Mouse (Mus musculus): ENCODE measurements at regions not wholly inside any gene's neighbourhood (a gene's known extent, or its start where the extent isn't known, plus 50 kb on each side); places are given as distances from the start of the nearest gene placed in this dataset.
"Not testable (repeated sequence)": the region's sequence is repeated elsewhere in the genome, so short reads cannot be mapped to it uniquely, and the experiment has no call there.

DNA sequence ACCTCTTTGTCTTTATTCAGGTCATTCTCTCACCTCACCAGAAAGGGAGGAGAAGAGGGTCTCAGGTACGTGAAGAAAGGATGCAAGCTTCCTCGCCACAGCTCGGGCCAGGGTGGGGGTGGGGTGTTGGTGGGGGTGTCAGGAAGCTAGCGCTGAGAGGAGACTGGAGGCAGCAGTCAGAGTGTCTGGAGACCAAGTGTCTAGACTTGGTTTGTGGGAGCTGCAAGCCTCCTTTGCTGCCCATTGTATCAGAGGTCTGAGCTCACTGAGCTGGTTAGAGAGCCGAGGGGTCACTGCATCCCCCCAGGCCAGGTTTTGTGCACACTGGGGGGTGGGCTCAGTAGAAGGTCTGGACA is 159.4 kb upstream of the Myt1l start:
- no peak for DNase-seq (ENCODE audit: low read depth)

DNA sequence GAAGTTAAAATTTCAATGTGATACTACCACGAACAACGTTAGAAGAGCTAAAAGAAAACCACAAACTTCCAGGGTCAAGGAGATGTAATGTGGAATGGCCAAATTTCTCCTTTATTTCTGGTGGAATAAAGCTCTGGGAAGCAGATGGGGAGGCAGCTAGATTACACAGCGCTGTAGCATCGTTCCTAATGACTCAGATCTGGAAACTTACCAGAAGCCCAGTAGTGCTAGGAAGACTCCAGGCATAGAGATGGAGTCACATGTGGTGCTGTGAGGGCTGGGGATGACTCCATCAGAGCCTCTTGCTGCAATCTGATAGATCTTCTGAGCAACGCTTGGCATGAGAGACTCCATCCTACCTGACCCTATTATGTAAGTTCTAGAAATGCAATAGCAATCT is 136.4 kb upstream of the Myt1l start:
- DNase-seq (ENCODE audit: low read depth): no peak

DNA sequence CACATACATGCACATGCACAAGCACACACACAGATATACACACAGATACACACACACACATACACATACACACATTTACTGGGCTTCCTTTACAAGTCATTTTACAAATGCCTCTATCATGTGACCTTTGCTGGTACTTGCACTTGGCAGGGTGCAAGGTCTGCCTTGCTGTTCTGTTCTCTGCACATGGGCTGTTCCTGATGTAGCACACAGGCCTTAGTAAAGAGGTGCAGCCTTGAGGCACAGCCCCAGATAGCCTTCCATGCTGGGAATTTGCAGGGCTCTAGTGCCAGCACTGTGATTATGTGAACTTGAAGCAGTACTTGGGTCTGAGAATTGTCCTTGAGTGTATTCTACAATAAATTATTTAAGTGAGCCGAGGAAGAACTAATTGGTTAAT is 133.9 kb upstream of the Myt1l start:
- DNase-seq (ENCODE audit: low read depth): no peak

DNA sequence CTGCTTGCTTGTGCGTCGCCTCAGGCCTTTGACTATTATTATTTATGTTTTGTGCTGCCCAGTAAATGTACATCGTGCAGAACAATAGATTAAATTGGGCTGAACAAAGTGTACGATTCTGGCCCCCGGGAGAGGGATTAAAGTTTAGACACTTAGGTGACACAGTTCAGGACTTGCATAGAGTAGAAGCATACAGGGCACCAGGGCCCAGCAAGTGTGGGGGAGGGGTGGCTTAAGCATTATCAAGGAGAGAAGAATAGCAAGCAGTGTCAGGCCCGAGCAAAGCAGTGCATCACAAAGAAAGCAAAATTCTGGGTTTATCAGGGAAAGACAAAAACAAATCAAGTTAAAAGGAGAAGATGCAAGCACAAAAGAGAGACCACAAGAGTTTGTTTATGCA is 133.3 kb upstream of the Myt1l start:
- no peak for DNase-seq (ENCODE audit: low read depth)

DNA sequence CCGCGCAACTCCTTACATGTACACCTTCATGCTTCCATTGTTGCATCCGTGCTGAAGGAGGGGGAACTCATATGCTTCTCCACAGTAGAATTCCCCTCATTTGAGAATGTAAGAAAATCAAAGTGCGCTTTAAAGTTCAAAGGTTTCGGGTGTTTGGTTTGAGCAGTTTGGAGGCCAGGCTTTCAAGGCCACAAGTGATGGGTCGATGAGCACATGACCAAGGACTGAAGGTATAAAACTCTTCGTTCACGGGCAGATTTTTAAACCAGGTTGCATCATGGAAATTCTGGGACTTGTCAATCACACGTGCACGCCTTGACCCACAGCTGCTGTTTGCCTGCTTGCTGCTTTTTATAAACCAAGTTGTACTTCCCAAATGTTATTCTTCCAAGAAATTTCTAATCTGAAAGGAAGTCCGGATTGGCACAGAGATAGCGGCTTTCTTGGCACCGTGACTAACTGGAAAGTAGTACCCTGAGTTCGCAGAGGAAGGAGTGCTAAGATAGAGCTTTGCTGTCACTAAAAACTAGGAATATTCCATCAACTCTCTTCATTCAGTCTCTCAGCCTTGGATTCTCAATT is 132.7 kb upstream of the Myt1l start:
- DNase-seq (ENCODE audit: low read depth): no peak

DNA sequence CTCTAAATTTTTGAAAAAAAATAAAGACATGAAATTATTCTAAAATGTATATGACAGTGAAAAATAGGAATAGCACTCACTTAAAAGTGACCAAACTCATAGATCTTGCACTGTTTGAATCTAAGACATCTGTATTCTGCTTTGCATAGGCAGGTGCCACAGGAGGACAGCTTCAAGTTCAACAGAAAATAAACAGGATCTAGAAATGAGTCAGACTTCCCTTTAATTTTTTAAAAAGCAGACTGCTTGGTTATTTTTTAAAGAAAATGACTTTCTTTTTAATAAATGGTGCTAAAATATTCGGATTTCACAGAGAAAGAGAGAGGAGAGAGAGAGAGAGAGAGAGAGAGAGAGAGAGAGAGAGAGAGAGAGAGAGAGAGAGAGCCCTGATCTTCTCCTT is 123.8 kb upstream of the Myt1l start:
- DNase-seq (ENCODE audit: low read depth): no peak

DNA sequence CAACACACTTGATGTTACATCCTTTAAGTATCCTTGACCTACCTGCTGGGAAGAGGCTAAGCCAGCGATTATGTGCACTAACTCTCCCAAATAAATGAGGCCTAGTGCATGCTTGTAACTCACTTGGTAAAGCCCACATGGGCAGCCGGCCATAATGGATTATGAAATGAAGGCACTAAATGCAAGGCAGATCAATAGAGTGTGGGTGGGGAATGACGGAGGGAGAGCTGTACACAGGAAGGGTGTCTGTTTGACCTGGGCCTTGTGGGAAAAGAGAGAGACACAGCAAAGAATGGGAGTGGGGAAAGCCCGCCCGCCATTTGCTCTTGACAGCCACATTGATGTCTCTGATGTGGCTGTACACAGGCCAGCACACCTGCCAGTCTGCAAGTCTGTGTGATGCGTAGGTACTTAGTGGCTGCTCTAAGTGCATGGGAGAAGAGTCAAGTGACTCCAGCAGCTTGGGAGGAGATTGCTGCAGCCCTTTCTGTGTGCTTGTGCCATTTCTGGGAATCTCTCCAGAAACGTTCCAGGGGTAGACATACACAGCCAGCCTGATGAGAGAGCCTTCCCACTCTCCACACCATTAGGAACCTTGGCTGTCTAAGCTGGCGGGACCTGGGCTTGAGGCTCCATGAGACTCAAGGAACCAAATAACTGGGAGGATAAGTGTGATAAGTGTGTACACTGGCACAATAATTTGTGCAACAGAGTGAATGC is 118.7 kb upstream of the Myt1l start:
- DNase-seq (ENCODE audit: low read depth): no peak

DNA sequence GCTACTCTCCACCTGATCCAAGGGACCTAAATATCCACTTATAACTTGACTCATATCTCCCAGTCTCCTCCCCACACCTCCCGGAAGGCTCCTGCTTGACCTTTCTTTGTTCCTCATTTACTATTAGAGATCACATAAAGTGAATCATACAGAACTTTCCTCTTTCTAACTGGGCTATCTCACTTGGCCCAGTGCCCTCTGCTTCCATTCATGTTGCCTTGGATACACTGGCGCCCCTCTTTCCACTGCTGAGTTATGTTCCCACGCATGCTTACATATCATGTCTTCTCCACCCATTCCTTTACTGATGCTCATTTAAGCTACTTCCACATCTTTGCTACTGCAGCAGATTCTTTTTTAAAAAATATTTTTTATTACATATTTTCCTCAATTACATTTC is 94.2 kb upstream of the Myt1l start:
- DNase-seq (ENCODE audit: low read depth): no peak

DNA sequence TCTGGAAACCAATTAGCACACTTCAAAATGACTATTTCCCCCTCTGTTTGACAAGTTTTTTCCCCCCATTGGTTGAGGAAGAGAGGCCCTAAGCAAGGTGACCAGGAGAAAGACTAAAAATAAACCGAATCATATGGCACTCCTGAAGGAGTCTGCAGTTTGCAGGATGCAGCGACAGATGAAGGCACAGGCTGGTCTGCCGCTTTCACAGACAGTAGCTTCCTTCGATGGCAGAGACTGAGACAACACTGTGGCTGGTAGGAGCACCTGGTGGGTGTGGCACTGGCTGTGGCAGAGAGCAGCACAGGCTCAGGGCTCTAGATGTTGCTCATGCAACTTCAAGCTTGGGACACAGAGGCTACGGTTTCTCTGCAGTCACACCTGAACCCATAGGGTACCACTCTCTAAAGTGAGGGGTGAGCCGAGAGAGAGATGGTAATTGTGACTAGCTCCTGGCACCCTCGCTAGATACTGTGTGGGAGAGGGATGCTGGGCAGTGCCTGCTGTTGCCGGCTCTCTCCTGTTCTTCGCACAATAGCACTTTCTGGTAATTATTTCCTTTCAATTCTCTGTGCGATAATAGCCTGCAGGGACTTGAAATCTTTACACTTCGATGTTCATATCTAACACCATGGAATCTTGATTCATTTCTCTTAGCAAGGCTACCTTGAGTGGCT is 88.7 kb upstream of the Myt1l start:
- no peak for DNase-seq (ENCODE audit: low read depth)

DNA sequence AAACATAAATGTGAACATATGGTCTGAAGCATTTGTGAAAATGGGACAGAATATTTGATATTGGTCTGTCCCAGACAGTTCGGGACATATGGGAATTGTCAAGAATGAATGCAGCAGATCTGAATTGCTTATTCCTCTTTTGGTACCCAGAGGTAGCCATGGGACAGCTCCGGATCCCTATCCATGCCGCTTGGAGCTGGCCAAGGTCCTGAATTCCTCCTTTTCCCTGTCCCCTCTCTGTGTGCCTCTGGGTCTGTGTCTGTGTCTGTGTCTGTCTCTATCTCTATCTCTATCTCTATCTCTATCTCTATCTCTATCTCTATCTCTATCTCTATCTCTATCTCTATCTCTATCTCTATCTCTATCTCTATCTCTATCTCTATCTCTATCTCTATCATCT is 63.0 kb upstream of the Myt1l start:
- DNase-seq (ENCODE audit: low read depth): not testable (repeated sequence)
